Mouse (Mus musculus): ENCODE measurements around the gene Arl8a.

DNA sequence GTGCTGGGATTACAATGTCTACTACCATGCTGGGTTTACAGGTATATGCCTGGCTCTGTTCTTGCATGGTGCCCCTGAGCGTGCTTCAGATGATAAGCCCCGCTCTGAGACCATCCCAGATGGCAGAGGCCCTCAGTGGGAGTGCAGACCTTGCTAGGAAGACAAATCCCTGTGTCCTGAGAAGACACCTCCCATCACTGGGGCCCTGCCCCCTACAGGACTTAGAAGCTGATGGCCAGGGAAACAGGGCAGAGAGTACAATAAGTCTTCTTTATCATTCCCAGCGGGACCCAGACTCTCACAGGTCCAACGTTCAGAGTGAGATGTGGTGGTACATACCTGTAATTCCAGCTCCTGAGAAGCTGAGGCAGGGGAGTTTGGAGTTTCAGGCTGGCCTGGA, 58.6 kb downstream of the Arl8a start:
- no peak for TF ChIP-seq POLR2A (IDR thresholded peaks at IDR 0.05; ENCODE audit: borderline replicate concordance, control insufficient read depth, low read depth, low read length)
- no peak for TF ChIP-seq CTCF (IDR thresholded peaks at IDR 0.05; ENCODE audit: control insufficient read depth, insufficient read depth, low read length)

Data from bone marrow, adult 2 months (tissue).